Mouse (Mus musculus): ENCODE data around the gene Gm20721.
"Not testable (repeated sequence)": the region's sequence is repeated elsewhere in the genome, so short reads cannot be mapped to it uniquely, and the experiment has no call there.

DNA sequence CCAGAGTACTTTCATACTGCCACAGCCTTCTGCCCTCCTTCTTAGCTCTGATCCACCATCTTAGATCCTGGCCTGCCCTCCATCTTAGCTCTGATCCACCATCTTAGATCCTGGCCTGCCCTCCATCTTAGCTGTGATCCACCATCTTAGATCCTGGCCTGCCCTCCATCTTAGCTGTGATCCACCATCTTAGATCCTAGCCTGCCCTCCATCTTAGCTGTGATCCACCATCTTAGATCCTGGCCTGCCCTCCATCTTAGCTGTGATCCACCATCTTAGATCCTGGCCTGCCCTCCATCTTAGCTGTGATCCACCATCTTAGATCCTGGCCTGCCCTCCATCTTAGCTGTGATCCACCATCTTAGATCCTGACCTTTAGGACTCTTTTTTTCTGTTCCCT lies 31.1 kb downstream of the Gm20721 start:
- TF ChIP-seq POLR2A (IDR thresholded peaks at IDR 0.05; ENCODE audit: low read depth, low read length); CTCF (conservative IDR thresholded peaks at IDR 0.05; ENCODE audit: insufficient read depth, insufficient read length, low read depth, low read length): not testable (repeated sequence)

Data from kidney, adult 2 months (tissue).